Mouse (Mus musculus): ENCODE data around the gene Kcnd1.

- TF ChIP-seq HCFC1 (IDR thresholded peaks at IDR 0.05; ENCODE audit: borderline replicate concordance, insufficient read depth, low read length) (no peak), MAFK (IDR thresholded peaks at IDR 0.05; ENCODE audit: insufficient read depth, low read depth, low read length) (no peak)
Measured at GRCm38 (mm10) chrX:7821865-7822779, at the start of gene Kcnd1.

Data from ES-E14 (cell line).